Mouse (Mus musculus) C2C12 (cell line): ENCODE results near the gene Flywch1. TPM values are rescaled to one million over a fixed set of nuclear protein-coding genes. Genes with fewer than 3 reads are reported as not detected.

ENCODE experiments used
- H3K27me3 ChIP-seq: one replicate; pipeline ENCODE4 v1.6.1; 2011; ENCODE audit not compliant: control insufficient read depth, insufficient read depth, insufficient read length
- H3K36me3 ChIP-seq: one replicate; pipeline ENCODE4 v1.6.1; 2011; ENCODE audit not compliant: control insufficient read depth, insufficient read depth
- H3K4me3 ChIP-seq: one replicate; pipeline ENCODE4 v1.5.1; 2011; ENCODE audit warnings: mild to moderate bottlenecking, control low read depth; ENCODE audit not compliant: poor library complexity, insufficient read depth, severe bottlenecking
- H3K79me2 ChIP-seq: one replicate; pipeline ENCODE4 v1.6.1; 2011; ENCODE audit not compliant: control insufficient read depth, insufficient read depth
- H3K79me3 ChIP-seq: one replicate; pipeline ENCODE4 v1.6.1; 2011; ENCODE audit warnings: low read depth, control low read depth
- H3ac ChIP-seq: one replicate; pipeline ENCODE3; 2011; ENCODE audit warnings: low read depth; ENCODE audit not compliant: control insufficient read depth, insufficient read length
- CEBPB ChIP-seq: IDR thresholded peaks from one replicate; pipeline ENCODE4 v1.6.1; 2011; ENCODE audit warnings: low read depth, mild to moderate bottlenecking, control low read depth, moderate library complexity
- CTCF ChIP-seq: IDR thresholded peaks from one replicate; pipeline ENCODE4 v1.5.1; 2011; ENCODE audit not compliant: control insufficient read depth, insufficient read depth, insufficient read length
- FOSL1 ChIP-seq: IDR thresholded peaks from one replicate; pipeline ENCODE4 v1.8.0; 2011; ENCODE audit warnings: mild to moderate bottlenecking, low read length; ENCODE audit not compliant: poor library complexity, insufficient read depth, severe bottlenecking
- MAX ChIP-seq: IDR thresholded peaks from one replicate; pipeline ENCODE4 v1.6.1; 2011; ENCODE audit warnings: mild to moderate bottlenecking, control low read depth
- MYOD1 ChIP-seq: IDR thresholded peaks from one replicate; pipeline ENCODE4 v1.6.1; 2011; ENCODE audit warnings: low read depth; ENCODE audit not compliant: control insufficient read depth, insufficient read length
- MYOG ChIP-seq: IDR thresholded peaks from one replicate; pipeline ENCODE4 v1.6.1; 2011; ENCODE audit not compliant: control insufficient read depth, insufficient read length; ENCODE audit errors: extremely low read depth
- USF1 ChIP-seq: IDR thresholded peaks from one replicate; pipeline ENCODE4 v1.6.1; 2011; ENCODE audit warnings: low read depth, mild to moderate bottlenecking, control low read depth, moderate library complexity
- polyA plus RNA-seq: library from polyadenylated mRNA; unstranded; fragments of >200 nt; fragmentation: generic; extraction: Trizol; gene quantifications from one replicate; pipeline ENCODE4 v1.2.1, GENCODE M21; 2012; ENCODE audit warnings: missing spikeins

Flywch1 gene
- polyA plus RNA-seq, 1 experiment: 92.5 TPM

DNA sequence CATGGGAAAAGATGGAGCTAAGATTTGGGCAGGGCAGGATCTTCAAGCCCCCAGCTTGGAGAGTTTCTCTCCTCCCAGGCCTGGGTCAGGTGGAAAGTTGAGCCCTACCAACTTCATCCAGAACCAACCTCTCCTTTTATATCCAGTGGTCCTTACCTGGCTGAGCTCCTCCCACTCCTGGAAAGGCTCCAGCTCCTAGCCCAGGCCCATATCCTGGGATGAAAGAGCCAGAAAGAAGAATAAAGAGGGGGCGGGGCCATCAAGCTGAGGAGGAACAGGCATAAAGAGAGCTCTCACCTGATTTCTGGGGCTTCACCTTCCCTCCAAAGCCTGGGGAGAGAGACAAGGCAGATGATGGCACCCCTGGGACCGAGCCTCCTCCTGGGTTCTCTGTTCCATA lies 54.4 kb downstream of the Flywch1 start:
- peaks cover 14% of the 10 kb centered on the region for H3K27me3 ChIP-seq
- H3K4me3 ChIP-seq: no peak overlapping the region
- H3ac ChIP-seq: no peak overlapping the region
- no peaks in the 10 kb centered on the region for H3K79me2 ChIP-seq
- H3K36me3 ChIP-seq: no peaks in the 10 kb centered on the region
- H3K79me3 ChIP-seq: no peaks in the 10 kb centered on the region
- TF ChIP-seq CEBPB (no peak), FOSL1 (no peak), MYOG (no peak), MAX (no peak), MYOD1 (no peak), CTCF (no peak), USF1 (no peak)

DNA sequence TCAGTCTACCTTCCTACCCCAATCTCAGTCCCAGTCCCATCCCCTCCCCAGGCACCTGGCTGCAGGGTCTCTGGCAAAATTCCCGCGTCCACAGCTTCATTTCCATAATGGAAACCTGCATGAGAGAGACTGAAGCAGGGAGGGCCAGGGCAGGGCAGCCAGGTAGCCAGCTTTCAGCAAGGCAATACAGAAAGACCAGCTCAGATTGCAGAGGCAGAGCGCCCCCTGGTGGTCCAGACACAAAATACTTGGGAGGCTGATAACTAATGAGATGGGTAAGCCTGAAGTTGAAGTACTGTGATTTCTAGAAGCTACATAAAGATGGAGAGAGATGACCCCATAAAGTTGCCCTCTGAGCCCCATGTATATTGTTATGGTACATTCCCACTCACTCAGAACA lies 65.2 kb downstream of the Flywch1 start:
- H3K27me3 ChIP-seq: peaks cover 11% of the 10 kb centered on the region
- no peaks in the 10 kb centered on the region for H3K36me3 ChIP-seq
- no peaks in the 10 kb centered on the region for H3K79me2 ChIP-seq
- H3ac ChIP-seq: no peak overlapping the region
- no peak overlapping the region for H3K4me3 ChIP-seq
- TF ChIP-seq USF1 (no peak), CTCF (peak; percentile 71)
- no peaks in the 10 kb centered on the region for H3K79me3 ChIP-seq

DNA sequence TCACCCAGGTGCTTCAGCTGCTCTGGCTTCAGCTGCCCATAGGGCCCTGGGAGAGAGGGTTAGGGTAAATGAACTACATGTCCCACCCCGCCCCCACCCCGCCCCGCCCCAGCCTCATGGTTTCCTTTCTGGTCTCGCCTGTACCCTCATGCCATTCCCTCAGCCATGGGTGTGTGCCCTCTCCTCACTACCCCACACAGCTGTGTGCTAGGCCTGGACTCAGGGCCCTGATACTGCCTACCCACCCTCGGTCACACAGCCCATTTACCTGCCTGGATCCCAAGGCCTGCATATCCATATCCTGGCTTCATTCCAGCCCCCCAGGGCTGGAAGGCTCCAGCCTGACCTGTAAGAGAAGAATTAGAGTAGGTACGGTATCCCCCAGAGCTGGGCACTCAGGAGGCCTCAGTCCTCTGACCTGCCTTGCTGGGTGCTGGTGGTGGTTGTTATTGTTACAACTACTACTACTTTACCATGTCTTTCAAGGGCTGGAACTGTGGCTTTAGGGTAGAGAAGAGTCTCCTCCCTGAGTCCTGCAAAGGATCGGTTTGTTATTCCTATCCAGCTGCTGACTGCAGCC lies 65.8 kb downstream of the Flywch1 start:
- H3K79me2 ChIP-seq: no peaks in the 10 kb centered on the region
- H3K4me3 ChIP-seq: no peak overlapping the region
- H3ac ChIP-seq: no peak overlapping the region
- H3K79me3 ChIP-seq: no peaks in the 10 kb centered on the region
- H3K27me3 ChIP-seq: peaks cover 10% of the 10 kb centered on the region
- TF ChIP-seq CEBPB (no peak), USF1 (no peak), FOSL1 (no peak), CTCF (no peak), MYOG (no peak), MYOD1 (no peak), MAX (no peak)
- no peaks in the 10 kb centered on the region for H3K36me3 ChIP-seq

DNA sequence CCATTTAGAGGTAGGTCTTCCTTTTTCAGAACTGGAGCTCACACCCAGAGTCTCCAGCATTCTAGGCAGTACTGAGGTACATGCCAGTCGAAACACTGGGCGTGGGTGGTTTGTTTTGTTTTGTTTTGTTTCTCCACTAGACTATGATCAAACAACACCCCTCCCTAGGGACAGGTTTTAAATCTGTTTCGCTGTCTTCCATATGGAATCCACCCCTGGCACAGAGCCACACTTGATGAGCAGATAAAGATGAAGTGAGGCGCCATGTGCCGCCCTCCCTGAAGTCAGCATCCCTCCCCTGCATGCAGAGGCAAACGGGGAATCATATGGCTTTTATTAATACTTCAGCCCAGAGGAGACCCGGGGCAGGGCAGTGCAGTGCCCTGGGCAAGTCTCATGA lies 66.7 kb downstream of the Flywch1 start:
- no peaks in the 10 kb centered on the region for H3K79me3 ChIP-seq
- H3K27me3 ChIP-seq: peaks cover 1% of the 10 kb centered on the region
- H3K79me2 ChIP-seq: no peaks in the 10 kb centered on the region
- no peak overlapping the region for H3K4me3 ChIP-seq
- H3K36me3 ChIP-seq: no peaks in the 10 kb centered on the region
- H3ac ChIP-seq: no peak overlapping the region
- TF ChIP-seq CTCF (no peak), MYOD1 (no peak), MYOG (no peak), USF1 (no peak), FOSL1 (no peak), MAX (no peak), CEBPB (no peak)

DNA sequence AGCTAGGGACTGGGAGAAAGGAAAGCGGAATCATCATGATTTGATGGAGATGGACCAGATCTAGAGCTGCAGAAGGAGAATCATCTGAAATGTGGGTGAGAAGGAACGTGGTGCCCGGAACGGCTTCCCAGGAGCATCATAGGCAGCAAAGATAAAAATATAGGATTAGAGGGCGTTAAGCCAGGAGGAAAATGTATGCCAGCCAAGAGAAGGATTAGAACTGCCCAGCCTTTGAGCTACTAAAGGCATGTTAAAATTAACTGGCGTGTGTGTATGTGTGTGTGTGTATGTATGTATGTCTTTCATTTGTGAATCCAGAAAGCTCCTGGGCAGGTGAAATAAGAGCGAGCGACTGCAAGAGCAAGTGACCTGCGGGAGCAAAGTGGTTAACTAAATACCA lies 68.1 kb downstream of the Flywch1 start:
- no peaks in the 10 kb centered on the region for H3K79me2 ChIP-seq
- no peaks in the 10 kb centered on the region for H3K27me3 ChIP-seq
- H3K36me3 ChIP-seq: no peaks in the 10 kb centered on the region
- no peak overlapping the region for H3ac ChIP-seq
- H3K79me3 ChIP-seq: no peaks in the 10 kb centered on the region
- TF ChIP-seq MYOD1 (no peak), MAX (no peak), USF1 (no peak)
- no peak overlapping the region for H3K4me3 ChIP-seq

Other genes with a start within 250 kb of the Flywch1 start
- gene Zfp213, start 207.4 kb downstream of the Flywch1 start, polyA plus RNA-seq: 13.0 TPM
- gene Zfp13, start 172.1 kb downstream of the Flywch1 start, polyA plus RNA-seq: 5.2 TPM
- gene Zscan10, start 170.7 kb downstream of the Flywch1 start, polyA plus RNA-seq: 0.09 TPM
- 0.01 TPM for gene Mmp25, start 126.3 kb downstream of the Flywch1 start, polyA plus RNA-seq
- gene Bicdl2, start 111.1 kb downstream of the Flywch1 start, polyA plus RNA-seq: 0.28 TPM
- gene Hcfc1r1, start 98.0 kb downstream of the Flywch1 start, polyA plus RNA-seq: 253 TPM
- gene Thoc6, start 97.7 kb downstream of the Flywch1 start, polyA plus RNA-seq: 60.5 TPM
- gene Tnfrsf12a, start 94.1 kb downstream of the Flywch1 start, polyA plus RNA-seq: 916 TPM
- not detected for gene Cldn6, start 92.4 kb downstream of the Flywch1 start, polyA plus RNA-seq
- gene Cldn9, start 87.6 kb downstream of the Flywch1 start, polyA plus RNA-seq: 0.54 TPM
- gene 1520401A03Rik, start 48.8 kb downstream of the Flywch1 start, polyA plus RNA-seq: 0.01 TPM
- gene Pkmyt1, start 45.3 kb downstream of the Flywch1 start, polyA plus RNA-seq: 14.8 TPM
- gene Paqr4, start 30.7 kb downstream of the Flywch1 start, polyA plus RNA-seq: 12.5 TPM
- 0.05 TPM for gene Kremen2, start 25.8 kb downstream of the Flywch1 start, polyA plus RNA-seq
- 0.27 TPM for gene Flywch2, start 14.5 kb upstream of the Flywch1 start, polyA plus RNA-seq
- gene Srrm2, start 18.9 kb upstream of the Flywch1 start, polyA plus RNA-seq: 63.8 TPM
- 852 TPM for gene Elob, start 57.5 kb upstream of the Flywch1 start, polyA plus RNA-seq
- not detected for gene Prss33, start 64.5 kb upstream of the Flywch1 start, polyA plus RNA-seq
- 0.02 TPM for gene Prss32, start 72.3 kb upstream of the Flywch1 start, polyA plus RNA-seq
- 0.02 TPM for gene Prss41, start 72.6 kb upstream of the Flywch1 start, polyA plus RNA-seq
- gene Prss21, start 96.5 kb upstream of the Flywch1 start, polyA plus RNA-seq: not detected
- not detected for gene Dcpp1, start 109.3 kb upstream of the Flywch1 start, polyA plus RNA-seq
- not detected for gene Dcpp2, start 109.3 kb upstream of the Flywch1 start, polyA plus RNA-seq
- gene Dcpp3, start 145.9 kb upstream of the Flywch1 start, polyA plus RNA-seq: not detected
- gene Sbp, start 170.1 kb upstream of the Flywch1 start, polyA plus RNA-seq: not detected
- gene Sbpl, start 183.7 kb upstream of the Flywch1 start, polyA plus RNA-seq: not detected
- 0.04 TPM for gene Prss30, start 209.0 kb upstream of the Flywch1 start, polyA plus RNA-seq
- 0.95 TPM for gene Prss22, start 226.5 kb upstream of the Flywch1 start, polyA plus RNA-seq